Mouse (Mus musculus): ENCODE measurements around the gene Nmi. TPM values are rescaled to one million over a fixed set of nuclear protein-coding genes. Genes with fewer than 3 reads are reported as not detected.

The Nmi gene
- polyA plus RNA-seq, 2 experiments: 7.9 to 13.4 TPM

DNA sequence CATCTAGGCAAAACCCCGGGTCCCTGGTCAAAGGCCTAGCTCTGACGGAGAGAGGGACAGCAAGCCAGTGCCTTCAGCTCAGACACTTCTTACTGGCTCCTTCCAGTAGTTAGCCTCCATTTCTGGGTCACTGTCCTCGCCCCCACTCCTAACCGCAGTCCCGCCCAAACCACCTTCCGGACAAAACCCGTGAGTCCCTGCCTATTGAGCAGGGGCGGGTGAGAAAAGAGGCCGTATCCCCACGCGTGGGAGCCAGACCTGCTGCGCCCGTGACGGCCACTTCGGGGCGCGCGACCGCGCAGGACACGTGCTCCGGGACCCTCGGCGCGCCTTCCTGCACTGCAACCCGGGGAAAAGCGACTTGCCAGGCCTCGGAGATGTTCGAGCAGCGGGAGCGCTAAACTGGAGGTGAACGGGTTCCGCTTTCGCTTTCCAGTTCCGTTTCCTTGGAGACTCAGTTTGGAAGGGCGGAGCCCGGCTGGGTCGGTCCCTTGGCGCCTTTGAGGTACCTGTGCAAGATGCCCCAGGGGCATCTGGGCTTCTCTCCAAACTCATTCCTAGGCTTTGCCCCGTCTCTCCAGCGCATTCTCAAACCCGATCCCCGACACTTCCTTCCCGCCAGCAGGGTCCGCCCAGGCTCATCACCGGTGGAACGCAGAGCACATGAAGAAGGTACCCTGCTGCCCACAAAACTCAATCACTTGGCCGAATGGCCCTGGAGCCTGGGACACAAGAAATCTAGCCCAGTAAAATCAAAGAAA lies 38.5 kb downstream of the Nmi start, which contains the start of gene Rbm43:
Gene Rbm43 (minus strand): TSS at position 590 of the 761 bp plus-strand sequence.
- H3K27ac ChIP-seq (replicated peaks; ENCODE audit: low read depth, low read length): peak within 1 kb of the TSS; percentile 63
- peak; percentile 86 for ATAC-seq (ENCODE audit: low FRiP score, low read depth)
- H3K9me3 ChIP-seq (ENCODE audit: control insufficient read depth, low read length): no peaks in the 10 kb centered on the region
- TF ChIP-seq POLR2A (IDR thresholded peaks at IDR 0.05; ENCODE audit: borderline replicate concordance, extremely low read depth, insufficient read depth, insufficient read length): 0 out of 2 replicates have a peak, but pooled peaks have one; percentile 30
- peak within 1 kb of the TSS; percentile 80 for H3K4me2 ChIP-seq (replicated peaks; ENCODE audit: low read depth, low read length, severe bottlenecking)
- no peaks in the 10 kb centered on the region for H3K4me1 ChIP-seq (ENCODE audit: control insufficient read depth, insufficient read depth, low read length)
- H3K4me3 ChIP-seq (replicated peaks; ENCODE audit: low read length): peak within 1 kb of the TSS; percentile 58
- peak; percentile 76 for DNase-seq (ENCODE audit: low spot score)
- H3K36me3 ChIP-seq (ENCODE audit: control insufficient read depth, insufficient read depth, low read length): 0 out of 2 replicates have a peak, but pooled peaks cover 4% of the 10 kb centered on the region
- WGBS: 1% methylated on average over 48 of the region's 48 CpGs
- H3K9ac ChIP-seq (ENCODE audit: low read depth, low read length, severe bottlenecking): peak within 1 kb of the TSS; percentile 71
- no peaks in the 10 kb centered on the region for H3K27me3 ChIP-seq (ENCODE audit: control insufficient read depth, insufficient read depth, low read length)

DNA sequence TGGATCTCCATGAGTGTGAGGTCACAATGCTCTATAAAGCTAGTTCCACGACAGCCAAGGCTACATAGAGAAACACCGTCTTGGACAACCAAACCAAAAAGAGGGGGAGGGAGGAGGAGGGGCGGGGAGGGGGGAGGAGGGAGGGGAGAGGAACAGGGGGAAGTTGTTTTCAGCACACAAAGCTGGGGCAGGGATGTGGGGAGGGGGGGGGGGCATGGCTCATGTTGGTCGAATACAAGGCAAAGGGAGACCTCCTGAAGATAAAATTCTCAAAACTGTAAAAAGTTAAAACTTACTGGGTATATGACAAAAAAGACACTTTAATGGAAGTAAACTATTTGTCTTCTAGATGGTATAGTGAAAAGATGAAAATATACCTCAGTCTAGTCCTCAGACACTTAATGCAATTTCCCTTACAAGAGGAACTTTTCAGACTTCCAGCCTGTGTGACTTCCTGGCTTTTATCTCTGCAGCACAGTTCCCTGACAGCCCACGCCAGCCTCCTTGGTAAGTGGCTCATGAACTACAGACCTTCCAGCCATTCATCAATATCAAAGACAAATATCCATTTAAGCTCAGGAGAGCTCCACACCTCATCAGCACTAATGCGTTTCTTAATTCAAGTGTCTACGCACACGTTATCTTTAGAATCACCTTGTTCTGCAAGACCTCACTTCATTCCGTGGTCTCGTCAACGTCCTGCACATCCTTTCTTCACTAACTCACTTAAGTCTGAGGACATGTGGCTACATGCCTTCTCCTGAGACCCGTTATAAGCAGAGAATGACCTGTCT lies 39.8 kb downstream of the Nmi start:
- H3K4me1 ChIP-seq (ENCODE audit: control insufficient read depth, insufficient read depth, low read length): no peaks in the 10 kb centered on the region
- H3K27me3 ChIP-seq (ENCODE audit: control insufficient read depth, insufficient read depth, low read length): no peaks in the 10 kb centered on the region
- 39% methylated on average over 12 of the region's 12 CpGs for WGBS
- DNase-seq (ENCODE audit: low spot score) (no peak), ATAC-seq (ENCODE audit: low FRiP score, low read depth) (no peak)
- H3K27ac ChIP-seq (replicated peaks; ENCODE audit: low read depth, low read length): no peak overlapping the region
- H3K9me3 ChIP-seq (ENCODE audit: control insufficient read depth, low read length): no peaks in the 10 kb centered on the region
- peak overlapping the region; percentile 58; the same call in 1 of the 2 replicates for H3K4me3 ChIP-seq (replicated peaks; ENCODE audit: low read length)
- H3K36me3 ChIP-seq (ENCODE audit: control insufficient read depth, insufficient read depth, low read length): 0 out of 2 replicates have a peak, but pooled peaks cover 4% of the 10 kb centered on the region
- H3K4me2 ChIP-seq (replicated peaks; ENCODE audit: low read depth, low read length, severe bottlenecking): peak overlapping the region; percentile 80
- H3K9ac ChIP-seq (ENCODE audit: low read depth, low read length, severe bottlenecking): 0 out of 2 replicates have a peak overlapping the region, but pooled peaks have one; percentile 71
- TF ChIP-seq POLR2A (IDR thresholded peaks at IDR 0.05; ENCODE audit: borderline replicate concordance, extremely low read depth, insufficient read depth, insufficient read length): no peak

DNA sequence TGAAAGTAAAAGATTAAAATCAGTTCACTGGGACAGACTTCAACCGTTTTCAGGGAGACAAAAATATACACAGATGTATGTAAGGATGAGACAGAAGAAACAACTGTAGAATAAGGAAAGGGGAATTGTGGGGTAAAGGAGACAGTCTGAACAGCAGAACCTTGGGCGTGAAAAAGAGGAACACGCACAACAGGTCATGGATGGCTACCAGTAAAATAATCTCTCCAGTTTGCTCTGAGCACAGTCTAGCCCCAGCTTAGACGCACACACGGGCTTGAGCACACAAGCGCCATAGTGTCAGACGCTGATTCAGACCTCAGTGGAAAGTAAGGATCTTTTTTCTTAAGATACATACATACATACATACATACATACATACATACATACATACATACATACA lies 42.1 kb downstream of the Nmi start:
- no peak for ATAC-seq (ENCODE audit: low FRiP score, low read depth)
- no peak for TF ChIP-seq POLR2A (IDR thresholded peaks at IDR 0.05; ENCODE audit: borderline replicate concordance, extremely low read depth, insufficient read depth, insufficient read length)
- Histone ChIP-seq H3K9me3 (ENCODE audit: control insufficient read depth, low read length) (no peaks in the 10 kb centered on the region), H3K27me3 (ENCODE audit: control insufficient read depth, insufficient read depth, low read length) (no peaks in the 10 kb centered on the region), H3K4me3 (replicated peaks; ENCODE audit: low read length) (no peak overlapping the region), H3K4me2 (replicated peaks; ENCODE audit: low read depth, low read length, severe bottlenecking) (no peak overlapping the region), H3K27ac (replicated peaks; ENCODE audit: low read depth, low read length) (no peak overlapping the region), H3K36me3 (ENCODE audit: control insufficient read depth, insufficient read depth, low read length) (peaks cover 9% of the 10 kb centered on the region; the same call in 1 of the 2 replicates), H3K9ac (ENCODE audit: low read depth, low read length, severe bottlenecking) (no peak overlapping the region), H3K4me1 (ENCODE audit: control insufficient read depth, insufficient read depth, low read length) (no peaks in the 10 kb centered on the region)
- no peak for DNase-seq (ENCODE audit: low spot score)
- WGBS: 95% methylated on average over 7 of the region's 7 CpGs

DNA sequence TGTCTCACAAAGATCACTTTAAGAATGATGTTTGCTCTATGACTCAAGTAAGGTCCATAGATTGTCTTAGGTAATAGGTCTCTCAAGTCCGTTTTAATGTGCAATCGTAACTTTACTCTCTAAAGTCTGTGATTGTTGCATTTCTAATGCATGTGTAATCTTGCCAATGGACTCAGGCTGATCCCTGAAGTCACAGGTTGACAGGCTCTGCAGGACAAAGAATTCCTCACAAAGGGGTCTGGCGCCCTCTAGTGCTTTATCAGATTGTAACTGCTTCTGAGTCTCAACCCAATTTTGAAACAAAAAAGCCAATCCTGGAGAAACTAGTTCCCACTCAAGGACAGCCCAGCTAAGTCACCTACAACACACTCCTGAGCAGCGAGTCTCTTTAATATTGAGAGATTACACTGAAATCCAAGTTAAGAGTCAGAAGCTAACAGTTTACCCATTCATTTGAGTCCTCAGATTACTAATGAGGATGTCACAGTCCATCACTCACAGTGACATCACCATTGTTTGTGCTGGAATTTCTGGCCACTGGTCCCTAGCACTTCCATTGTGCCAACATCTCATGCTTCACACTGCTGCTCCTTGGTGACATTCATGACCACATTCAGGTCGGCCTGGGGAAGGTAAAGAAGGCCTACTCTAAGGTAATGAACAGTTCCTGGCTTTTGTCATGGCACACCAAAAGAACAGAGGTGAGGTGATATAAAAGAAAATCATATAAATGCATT lies 58.2 kb downstream of the Nmi start:
- ATAC-seq (ENCODE audit: low FRiP score, low read depth) (peak; percentile 86), DNase-seq (ENCODE audit: low spot score) (peak; percentile 95)
- no peak overlapping the region for H3K4me3 ChIP-seq (replicated peaks; ENCODE audit: low read length)
- WGBS: 10% methylated on average over 5 of the region's 5 CpGs
- H3K27me3 ChIP-seq (ENCODE audit: control insufficient read depth, insufficient read depth, low read length): no peaks in the 10 kb centered on the region
- no peak overlapping the region for H3K9ac ChIP-seq (ENCODE audit: low read depth, low read length, severe bottlenecking)
- TF ChIP-seq POLR2A (IDR thresholded peaks at IDR 0.05; ENCODE audit: borderline replicate concordance, extremely low read depth, insufficient read depth, insufficient read length): no peak
- H3K9me3 ChIP-seq (ENCODE audit: control insufficient read depth, low read length): no peaks in the 10 kb centered on the region
- no peak overlapping the region for H3K27ac ChIP-seq (replicated peaks; ENCODE audit: low read depth, low read length)
- no peak overlapping the region for H3K4me2 ChIP-seq (replicated peaks; ENCODE audit: low read depth, low read length, severe bottlenecking)
- H3K4me1 ChIP-seq (ENCODE audit: control insufficient read depth, insufficient read depth, low read length): peaks cover 16% of the 10 kb centered on the region
- H3K36me3 ChIP-seq (ENCODE audit: control insufficient read depth, insufficient read depth, low read length): no peaks in the 10 kb centered on the region

DNA sequence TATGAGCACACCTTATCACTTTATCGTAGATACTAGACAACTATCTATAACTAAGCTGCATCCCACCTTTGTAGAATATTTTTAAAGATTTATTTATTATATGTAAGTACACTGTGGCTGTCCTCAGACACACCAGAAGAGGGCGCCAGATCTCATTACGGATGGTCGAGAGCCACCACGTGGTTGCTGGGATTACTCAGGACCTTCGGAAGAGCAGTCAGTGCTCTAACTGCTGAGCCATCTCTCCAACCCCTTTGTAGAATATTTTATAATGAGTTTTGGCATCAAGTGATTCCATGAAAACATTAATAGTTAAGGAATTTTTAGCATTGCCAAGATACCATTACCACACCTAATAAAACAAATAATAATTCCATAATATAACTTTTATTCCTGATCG lies 58.8 kb downstream of the Nmi start:
- Histone ChIP-seq H3K4me2 (replicated peaks; ENCODE audit: low read depth, low read length, severe bottlenecking) (no peak overlapping the region), H3K4me3 (replicated peaks; ENCODE audit: low read length) (no peak overlapping the region), H3K36me3 (ENCODE audit: control insufficient read depth, insufficient read depth, low read length) (no peaks in the 10 kb centered on the region), H3K9ac (ENCODE audit: low read depth, low read length, severe bottlenecking) (no peak overlapping the region), H3K27me3 (ENCODE audit: control insufficient read depth, insufficient read depth, low read length) (no peaks in the 10 kb centered on the region), H3K27ac (replicated peaks; ENCODE audit: low read depth, low read length) (no peak overlapping the region), H3K9me3 (ENCODE audit: control insufficient read depth, low read length) (no peaks in the 10 kb centered on the region), H3K4me1 (ENCODE audit: control insufficient read depth, insufficient read depth, low read length) (peaks cover 16% of the 10 kb centered on the region)
- WGBS: 45% methylated on average over 7 of the region's 7 CpGs
- DNase-seq (ENCODE audit: low spot score): no peak
- no peak for TF ChIP-seq POLR2A (IDR thresholded peaks at IDR 0.05; ENCODE audit: borderline replicate concordance, extremely low read depth, insufficient read depth, insufficient read length)
- ATAC-seq (ENCODE audit: low FRiP score, low read depth): peak; percentile 58; the same call in 1 of the 2 replicates
